Mouse (Mus musculus) bone marrow macrophage, adult 2 months (primary cell): Measurements from ENCODE around the gene Tanc1.

Source experiments
- CTCF ChIP-seq: IDR thresholded peaks from 2 replicates; pipeline ENCODE4 v1.5.1; 2012; ENCODE audit warnings: low read depth, mild to moderate bottlenecking, low read length, moderate library complexity
- POLR2A ChIP-seq: IDR thresholded peaks from 2 replicates; pipeline ENCODE4 v1.6.1; 2012; ENCODE audit warnings: mild to moderate bottlenecking, low read depth, low read length, borderline replicate concordance

DNA sequence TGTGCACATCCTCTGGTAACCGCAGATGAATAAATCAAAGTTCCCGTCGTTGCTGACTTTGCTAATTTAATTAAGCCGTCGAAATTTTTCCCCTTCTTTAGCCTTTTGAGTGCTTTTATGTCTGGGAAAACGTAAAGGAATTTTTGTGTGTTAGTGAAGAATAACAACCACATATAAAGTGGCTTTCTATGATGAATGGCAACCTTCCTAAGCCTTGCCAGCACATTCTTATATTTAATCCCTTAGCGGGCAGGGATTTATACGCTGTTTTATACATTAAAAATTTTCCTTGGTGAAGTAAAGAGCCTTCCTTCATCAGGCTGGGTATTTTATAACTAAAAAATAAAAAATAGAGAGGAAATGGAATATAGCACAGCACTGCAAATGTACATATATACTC, 14.1 kb downstream of the Tanc1 start:
- no peak for TF ChIP-seq CTCF
- TF ChIP-seq POLR2A, result no peak
